Mouse (Mus musculus): ENCODE data around the gene 5730522E02Rik. TPM values are rescaled to one million over a fixed set of nuclear protein-coding genes. Genes with fewer than 3 reads are reported as not detected.

The 5730522E02Rik gene
- polyA plus RNA-seq, 1 experiment from 2014 or later, result 6.1 TPM

GRCm38 (mm10) chr11:25595303-25595702 lies 615.3 kb downstream of the 5730522E02Rik start:
- no peak overlapping the region for H3K4me3 ChIP-seq (ENCODE audit: low read depth, low read length)
- WGBS, result 23% methylated on average over 6 of the region's 6 CpGs
- no peaks in the 10 kb centered on the region for H3K27me3 ChIP-seq (ENCODE audit: control insufficient read depth, insufficient read depth, low read length)
- no peak overlapping the region for H3K4me2 ChIP-seq (ENCODE audit: low read depth, low read length, severe bottlenecking)
- H3K4me1 ChIP-seq (replicated peaks; ENCODE audit: control insufficient read depth, insufficient read depth, low read length), result peaks cover 3% of the 10 kb centered on the region; the same call in 1 of the 2 replicates
- H3K27ac ChIP-seq (ENCODE audit: low read depth, low read length), result no peak overlapping the region
- H3K36me3 ChIP-seq (ENCODE audit: control insufficient read depth, insufficient read depth, low read length), result no peaks in the 10 kb centered on the region
- no peak overlapping the region for H3K9ac ChIP-seq (ENCODE audit: low read length)
- ATAC-seq (replicated peaks; ENCODE audit: low FRiP score) (no peak), DNase-seq (ENCODE audit: low spot score) (no peak)
- H3K9me3 ChIP-seq (ENCODE audit: control insufficient read depth, low read length), result no peaks in the 10 kb centered on the region

DNA sequence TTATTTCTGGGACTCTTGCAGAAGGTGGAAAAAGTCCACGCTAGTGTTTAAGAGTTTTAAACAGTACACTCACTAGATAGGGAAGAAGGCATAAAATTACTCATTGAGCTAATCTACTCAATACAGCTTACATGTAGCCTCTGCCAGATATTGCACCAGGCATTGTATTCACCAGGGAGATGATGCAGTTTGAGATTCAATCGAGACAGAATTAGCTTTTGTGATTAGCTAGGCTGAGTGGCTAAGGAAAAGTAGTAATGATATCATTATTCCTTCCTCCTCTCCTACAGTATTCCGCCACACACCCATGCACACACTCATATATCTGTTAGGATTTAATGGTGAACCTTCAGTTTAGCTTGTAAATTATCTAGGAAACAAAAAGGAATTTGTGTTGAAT lies 615.8 kb downstream of the 5730522E02Rik start:
- Histone ChIP-seq H3K4me3 (ENCODE audit: low read depth, low read length) (no peak overlapping the region), H3K4me1 (replicated peaks; ENCODE audit: control insufficient read depth, insufficient read depth, low read length) (peaks cover 3% of the 10 kb centered on the region; the same call in 1 of the 2 replicates), H3K36me3 (ENCODE audit: control insufficient read depth, insufficient read depth, low read length) (no peaks in the 10 kb centered on the region), H3K9me3 (ENCODE audit: control insufficient read depth, low read length) (no peaks in the 10 kb centered on the region), H3K27me3 (ENCODE audit: control insufficient read depth, insufficient read depth, low read length) (no peaks in the 10 kb centered on the region), H3K9ac (ENCODE audit: low read length) (no peak overlapping the region), H3K27ac (ENCODE audit: low read depth, low read length) (no peak overlapping the region), H3K4me2 (ENCODE audit: low read depth, low read length, severe bottlenecking) (no peak overlapping the region)
- DNase-seq (ENCODE audit: low spot score) (no peak), ATAC-seq (replicated peaks; ENCODE audit: low FRiP score) (no peak)
- WGBS, result 76% methylated on average over 3 of the region's 3 CpGs

DNA sequence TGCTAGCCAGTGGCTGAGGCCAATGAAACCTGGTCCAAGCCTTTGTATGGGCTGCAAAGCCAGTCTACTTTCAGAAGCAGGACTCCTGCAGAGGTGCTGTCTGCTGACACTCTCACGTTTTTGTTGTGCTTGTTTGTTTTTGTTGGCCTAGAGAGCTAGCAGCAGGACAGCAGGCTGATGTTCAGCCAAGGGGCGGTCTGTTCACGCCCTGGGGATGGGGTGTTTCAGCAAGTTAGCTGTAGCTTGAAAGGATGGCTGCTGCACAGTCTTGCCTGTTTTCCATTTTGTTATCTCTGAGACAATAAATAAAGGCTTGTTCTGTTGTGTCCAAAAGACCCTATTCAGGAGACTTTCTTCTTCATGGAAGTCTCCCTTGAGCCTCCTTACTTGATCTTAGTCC lies 618.3 kb downstream of the 5730522E02Rik start:
- no peaks in the 10 kb centered on the region for H3K36me3 ChIP-seq (ENCODE audit: control insufficient read depth, insufficient read depth, low read length)
- ATAC-seq (replicated peaks; ENCODE audit: low FRiP score), result peak; percentile 63; the same call in 1 of the 2 replicates
- H3K4me1 ChIP-seq (replicated peaks; ENCODE audit: control insufficient read depth, insufficient read depth, low read length), result peaks cover 3% of the 10 kb centered on the region; the same call in 1 of the 2 replicates
- DNase-seq (ENCODE audit: low spot score), result peak; percentile 58
- H3K4me2 ChIP-seq (ENCODE audit: low read depth, low read length, severe bottlenecking), result no peak overlapping the region
- no peak overlapping the region; the same call in 1 of the 2 replicates for H3K9ac ChIP-seq (ENCODE audit: low read length)
- WGBS, result 5% methylated on average over 3 of the region's 3 CpGs
- no peak overlapping the region for H3K4me3 ChIP-seq (ENCODE audit: low read depth, low read length)
- H3K27ac ChIP-seq (ENCODE audit: low read depth, low read length), result no peak overlapping the region
- H3K27me3 ChIP-seq (ENCODE audit: control insufficient read depth, insufficient read depth, low read length), result no peaks in the 10 kb centered on the region
- no peaks in the 10 kb centered on the region for H3K9me3 ChIP-seq (ENCODE audit: control insufficient read depth, low read length)

DNA sequence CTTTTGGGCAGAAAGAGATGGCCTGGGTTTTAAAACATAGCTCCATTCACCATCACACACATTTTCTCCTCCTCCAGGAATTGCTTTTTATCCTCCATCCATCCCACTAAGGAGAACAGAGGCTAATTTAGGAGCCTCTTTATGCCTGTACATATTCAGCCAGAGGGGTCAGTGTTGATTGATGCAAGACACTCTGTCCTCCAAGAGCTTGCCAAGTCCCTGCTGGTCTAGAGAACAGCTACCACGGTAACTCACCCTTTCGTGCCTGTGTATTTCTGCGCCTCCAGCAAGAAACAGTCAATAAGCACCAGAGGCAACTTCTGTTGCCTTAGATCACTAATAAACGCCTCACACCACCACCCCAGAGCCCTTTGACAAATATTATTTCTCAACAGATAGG lies 620.3 kb downstream of the 5730522E02Rik start:
- Histone ChIP-seq H3K9ac (ENCODE audit: low read length) (no peak overlapping the region), H3K36me3 (ENCODE audit: control insufficient read depth, insufficient read depth, low read length) (no peaks in the 10 kb centered on the region), H3K4me1 (replicated peaks; ENCODE audit: control insufficient read depth, insufficient read depth, low read length) (no peaks in the 10 kb centered on the region; the same call in 1 of the 2 replicates), H3K4me2 (ENCODE audit: low read depth, low read length, severe bottlenecking) (no peak overlapping the region), H3K27me3 (ENCODE audit: control insufficient read depth, insufficient read depth, low read length) (no peaks in the 10 kb centered on the region), H3K9me3 (ENCODE audit: control insufficient read depth, low read length) (no peaks in the 10 kb centered on the region), H3K4me3 (ENCODE audit: low read depth, low read length) (no peak overlapping the region), H3K27ac (ENCODE audit: low read depth, low read length) (no peak overlapping the region)
- 83% methylated on average over 4 of the region's 4 CpGs for WGBS
- no peak for DNase-seq (ENCODE audit: low spot score)
- no peak for ATAC-seq (replicated peaks; ENCODE audit: low FRiP score)

DNA sequence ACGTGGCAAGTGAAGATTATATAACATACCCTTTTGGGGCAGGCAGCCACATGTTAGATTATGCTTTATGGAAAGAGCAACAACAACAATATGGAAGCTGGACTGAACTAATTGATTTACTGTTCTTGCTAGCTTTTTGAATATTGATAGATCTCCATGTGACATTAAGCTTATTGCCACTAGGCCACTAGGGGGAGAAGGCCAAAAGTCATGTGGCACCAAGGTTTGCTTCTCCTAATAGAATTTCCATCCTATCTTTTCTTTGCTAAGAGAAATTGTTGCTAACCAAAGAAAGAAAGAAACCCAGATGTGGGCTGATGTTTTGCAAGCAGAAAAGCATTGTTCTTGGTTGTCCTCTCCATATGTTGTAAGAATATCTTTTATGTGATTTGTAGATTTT lies 621.1 kb downstream of the 5730522E02Rik start:
- Histone ChIP-seq H3K4me1 (replicated peaks; ENCODE audit: control insufficient read depth, insufficient read depth, low read length) (no peaks in the 10 kb centered on the region; the same call in 1 of the 2 replicates), H3K4me2 (ENCODE audit: low read depth, low read length, severe bottlenecking) (no peak overlapping the region), H3K4me3 (ENCODE audit: low read depth, low read length) (no peak overlapping the region), H3K27ac (ENCODE audit: low read depth, low read length) (no peak overlapping the region), H3K9me3 (ENCODE audit: control insufficient read depth, low read length) (no peaks in the 10 kb centered on the region), H3K36me3 (ENCODE audit: control insufficient read depth, insufficient read depth, low read length) (no peaks in the 10 kb centered on the region), H3K9ac (ENCODE audit: low read length) (no peak overlapping the region), H3K27me3 (ENCODE audit: control insufficient read depth, insufficient read depth, low read length) (no peaks in the 10 kb centered on the region)
- no peak for DNase-seq (ENCODE audit: low spot score)
- no peak for ATAC-seq (replicated peaks; ENCODE audit: low FRiP score)
- 75% methylated on average over 1 of the region's 1 CpGs for WGBS

- H3K4me2 ChIP-seq (ENCODE audit: low read depth, low read length, severe bottlenecking), result no peak overlapping the region
- no peak for DNase-seq (ENCODE audit: low spot score)
- H3K36me3 ChIP-seq (ENCODE audit: control insufficient read depth, insufficient read depth, low read length), result no peaks in the 10 kb centered on the region
- no peaks in the 10 kb centered on the region for H3K27me3 ChIP-seq (ENCODE audit: control insufficient read depth, insufficient read depth, low read length)
- 91% methylated on average over 9 of the region's 9 CpGs for WGBS
- no peak for ATAC-seq (replicated peaks; ENCODE audit: low FRiP score)
- no peak overlapping the region for H3K27ac ChIP-seq (ENCODE audit: low read depth, low read length)
- no peaks in the 10 kb centered on the region for H3K4me1 ChIP-seq (replicated peaks; ENCODE audit: control insufficient read depth, insufficient read depth, low read length)
- no peak overlapping the region for H3K9ac ChIP-seq (ENCODE audit: low read length)
- H3K4me3 ChIP-seq (ENCODE audit: low read depth, low read length), result no peak overlapping the region
- H3K9me3 ChIP-seq (ENCODE audit: control insufficient read depth, low read length), result no peaks in the 10 kb centered on the region
Measured at GRCm38 (mm10) chr11:25574129-25574465, 636.5 kb downstream of the 5730522E02Rik start.

DNA sequence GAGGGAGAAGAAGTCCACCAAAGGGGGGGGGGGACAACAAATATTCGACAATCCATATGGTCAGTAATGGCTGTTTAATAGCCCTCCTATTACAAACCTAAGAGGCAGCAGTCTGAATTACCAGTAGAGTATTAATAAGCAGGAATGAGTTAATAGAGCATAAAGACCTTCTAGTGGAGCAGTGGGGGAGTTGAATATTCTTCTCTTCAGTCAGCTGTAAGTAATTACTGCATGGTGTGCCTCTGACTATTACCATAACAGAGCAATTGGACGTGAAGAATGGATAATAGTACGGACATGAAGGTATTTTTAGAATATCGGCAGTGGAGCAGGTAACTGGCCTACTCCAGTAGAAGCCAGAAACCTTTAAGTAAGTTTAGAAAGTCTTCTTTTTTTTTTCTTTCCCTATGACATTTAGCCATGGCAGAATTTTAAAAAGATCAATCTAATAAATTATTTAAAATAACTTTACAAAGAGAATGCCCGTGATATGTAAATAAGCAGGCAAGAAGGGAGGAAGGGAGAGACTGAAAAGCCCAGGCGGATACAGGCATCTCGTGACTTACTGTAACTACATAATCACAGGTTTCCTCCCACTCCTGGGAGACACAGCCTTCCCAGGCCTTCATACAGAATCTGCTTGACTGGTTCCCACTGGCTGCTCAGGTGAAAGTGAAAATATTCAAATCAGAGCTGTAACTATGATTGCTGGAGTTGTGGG lies 637.0 kb downstream of the 5730522E02Rik start:
- 59% methylated on average over 7 of the region's 7 CpGs for WGBS
- ATAC-seq (replicated peaks; ENCODE audit: low FRiP score), result 0 out of 2 replicates have a peak, but pooled peaks have one; percentile 36

DNA sequence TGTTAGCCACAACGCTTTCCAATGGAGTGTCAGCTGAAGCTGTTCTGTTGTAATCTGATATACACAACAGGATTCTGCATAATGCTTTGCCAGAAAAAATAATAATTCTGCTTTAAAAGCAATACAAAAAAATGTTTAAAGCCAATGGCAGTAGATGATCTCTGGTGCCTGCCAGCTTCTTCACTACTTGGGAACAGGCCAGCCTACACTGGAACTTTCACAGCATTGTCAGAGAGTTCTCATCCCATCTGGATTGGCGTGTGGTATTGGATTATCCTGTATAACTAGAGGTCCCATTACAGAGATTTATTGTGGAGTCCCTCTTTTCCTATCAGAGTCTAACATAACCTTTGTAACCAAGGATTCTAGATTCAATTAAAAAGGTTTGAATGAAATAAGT lies 639.2 kb downstream of the 5730522E02Rik start:
- no peak overlapping the region for H3K4me2 ChIP-seq (ENCODE audit: low read depth, low read length, severe bottlenecking)
- H3K27me3 ChIP-seq (ENCODE audit: control insufficient read depth, insufficient read depth, low read length), result no peaks in the 10 kb centered on the region
- no peak overlapping the region for H3K9ac ChIP-seq (ENCODE audit: low read length)
- H3K27ac ChIP-seq (ENCODE audit: low read depth, low read length), result no peak overlapping the region
- H3K4me3 ChIP-seq (ENCODE audit: low read depth, low read length), result no peak overlapping the region
- H3K4me1 ChIP-seq (replicated peaks; ENCODE audit: control insufficient read depth, insufficient read depth, low read length), result no peaks in the 10 kb centered on the region
- H3K36me3 ChIP-seq (ENCODE audit: control insufficient read depth, insufficient read depth, low read length), result no peaks in the 10 kb centered on the region
- H3K9me3 ChIP-seq (ENCODE audit: control insufficient read depth, low read length), result no peaks in the 10 kb centered on the region
- 82% methylated on average over 2 of the region's 2 CpGs for WGBS
- ATAC-seq (replicated peaks; ENCODE audit: low FRiP score) (no peak), DNase-seq (ENCODE audit: low spot score) (no peak)

More for the DNA sequence above, 637.0 kb downstream of the 5730522E02Rik start:
- Histone ChIP-seq H3K9me3 (ENCODE audit: control insufficient read depth, low read length) (no peaks in the 10 kb centered on the region), H3K4me2 (ENCODE audit: low read depth, low read length, severe bottlenecking) (no peak overlapping the region), H3K27ac (ENCODE audit: low read depth, low read length) (no peak overlapping the region), H3K9ac (ENCODE audit: low read length) (no peak overlapping the region), H3K4me3 (ENCODE audit: low read depth, low read length) (no peak overlapping the region), H3K4me1 (replicated peaks; ENCODE audit: control insufficient read depth, insufficient read depth, low read length) (no peaks in the 10 kb centered on the region), H3K36me3 (ENCODE audit: control insufficient read depth, insufficient read depth, low read length) (no peaks in the 10 kb centered on the region), H3K27me3 (ENCODE audit: control insufficient read depth, insufficient read depth, low read length) (no peaks in the 10 kb centered on the region)
- DNase-seq (ENCODE audit: low spot score), result no peak

Measured in forebrain, embryonic 11.5 days (tissue).